Mouse (Mus musculus) CD4-positive, CD25-positive, alpha-beta regulatory T cell, adult 2 months (primary cell): Measurements from ENCODE around the gene Sbf2.

Experiments used
- DNase-seq: peaks from one replicate; pipeline ENCODE4 v3.0.0-alpha.2; 2012; ENCODE audit warnings: low read depth, low spot score

Gene Sbf2

GRCm38 (mm10) chr7:110309246-110309645, 305.5 kb downstream of the Sbf2 start:
- no peak for DNase-seq

DNA sequence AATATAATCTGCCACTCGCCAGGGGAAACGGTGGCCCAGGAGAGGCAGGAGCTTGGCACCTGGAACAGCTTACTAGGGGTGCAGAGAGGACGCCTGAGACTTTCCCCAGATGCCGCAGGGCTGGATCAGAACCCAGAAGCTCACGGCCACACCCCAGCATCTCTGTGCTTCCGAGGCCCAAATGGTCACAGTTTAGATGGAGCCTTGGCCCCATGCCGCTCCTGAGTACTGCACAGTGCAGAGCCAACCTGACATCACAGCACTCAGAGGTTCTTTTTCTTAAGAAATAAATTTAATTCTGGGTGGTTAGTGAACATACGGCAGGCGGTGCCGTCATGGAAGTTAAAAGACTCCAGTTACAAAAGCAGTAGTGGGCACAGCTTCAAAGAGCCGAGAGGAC, 307.0 kb downstream of the Sbf2 start:
- no peak for DNase-seq

DNA sequence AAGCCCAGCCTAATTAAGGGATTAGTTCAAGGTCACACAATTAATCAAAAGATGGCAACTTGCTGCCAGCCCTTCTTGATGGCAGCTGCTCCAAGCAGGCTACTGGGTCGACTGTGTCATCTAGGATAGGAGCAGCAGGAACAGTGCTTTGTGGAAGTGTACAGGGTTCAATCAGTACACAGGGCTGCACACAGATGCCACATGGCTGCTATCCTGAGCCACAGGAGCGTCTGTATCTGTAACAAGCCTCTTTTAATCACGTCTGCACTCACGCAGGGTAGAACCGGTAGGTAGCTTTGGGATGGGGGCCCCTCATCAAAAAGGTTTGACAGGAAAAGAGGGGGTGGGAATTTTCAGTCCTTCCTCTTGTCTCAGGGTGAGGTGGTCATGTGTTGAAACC, 308.4 kb downstream of the Sbf2 start:
- DNase-seq: no peak

- DNase-seq: no peak
Observed at GRCm38 (mm10) chr7:110305486-110305885, 309.2 kb downstream of the Sbf2 start.

- no peak for DNase-seq
Observed at GRCm38 (mm10) chr7:110302886-110303285, 311.8 kb downstream of the Sbf2 start.

DNA sequence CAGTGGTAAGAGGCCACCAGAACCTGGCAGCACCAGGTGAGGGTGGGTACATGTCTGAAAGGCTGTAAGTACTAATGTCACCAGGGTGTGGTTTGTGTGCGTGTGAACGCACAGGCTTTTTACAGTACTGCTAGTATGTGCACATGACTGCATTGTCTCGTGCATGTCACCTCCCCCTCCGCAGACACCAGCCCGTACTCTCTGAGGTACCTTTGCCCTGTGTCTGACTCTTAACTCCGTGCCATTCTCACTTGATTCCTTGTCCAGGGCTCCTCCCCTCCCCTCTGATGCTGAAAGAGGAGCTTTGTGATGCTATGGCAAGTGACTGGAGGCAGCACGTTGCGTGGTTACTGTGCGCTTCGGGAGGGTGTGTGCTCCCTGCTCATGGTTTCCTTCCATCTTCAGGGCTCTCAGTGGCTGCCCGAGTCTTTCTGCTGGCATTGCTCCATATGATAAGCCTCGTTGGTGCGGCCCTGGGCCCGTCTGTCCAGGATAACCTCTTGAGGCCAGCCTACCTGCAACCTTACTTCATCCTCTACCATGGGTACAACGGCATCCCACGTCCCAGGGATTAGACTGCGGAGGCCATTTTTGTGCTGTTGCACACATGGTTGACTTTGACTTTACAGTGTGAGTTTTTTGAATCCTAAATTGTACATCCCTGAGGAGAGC, 315.8 kb downstream of the Sbf2 start:
- no peak for DNase-seq

- DNase-seq: no peak
Observed at GRCm38 (mm10) chr7:110298090-110298489, 316.6 kb downstream of the Sbf2 start.

DNA sequence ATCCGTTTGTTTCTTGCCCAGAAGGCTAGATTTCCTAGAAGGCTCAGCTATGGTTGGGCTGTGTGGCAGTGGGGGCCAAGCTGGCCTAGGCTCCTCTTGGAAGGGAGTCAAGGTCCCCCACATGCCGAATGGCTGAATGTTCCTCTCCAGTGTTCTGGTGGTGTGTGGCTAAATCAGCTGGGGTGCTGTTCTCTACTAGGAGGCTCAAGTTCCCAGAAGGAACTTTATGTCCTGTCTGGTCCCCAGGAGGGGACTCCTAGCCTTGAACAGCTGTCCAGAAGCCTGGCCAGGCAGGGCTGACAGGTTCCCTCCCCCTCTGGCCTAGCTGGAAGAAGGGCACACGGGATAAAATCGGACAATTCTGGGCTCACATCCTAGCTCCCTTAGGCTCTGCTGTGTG, 317.1 kb downstream of the Sbf2 start:
- DNase-seq: no peak

GRCm38 (mm10) chr7:110296889-110297603, 317.7 kb downstream of the Sbf2 start:
- DNase-seq: no peak

DNA sequence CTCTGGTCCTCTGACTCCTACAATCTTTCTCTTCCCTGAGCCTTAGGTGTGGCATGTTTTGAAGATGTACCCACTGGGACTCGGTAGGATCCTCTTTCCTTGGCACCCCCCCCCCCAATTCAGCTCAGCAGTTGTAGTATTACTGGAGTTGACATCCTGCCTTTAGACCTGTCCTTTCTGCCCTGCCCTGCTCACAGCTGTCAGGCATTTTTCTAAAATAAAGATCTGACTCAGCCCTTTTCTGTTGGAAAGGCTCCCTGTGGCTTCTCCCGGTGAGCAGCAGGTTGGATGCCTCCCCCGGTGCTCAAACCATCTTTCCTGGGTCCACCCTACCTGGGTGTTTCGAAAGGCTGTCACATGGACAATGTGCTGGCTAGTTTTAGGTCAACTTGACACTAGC, 325.1 kb downstream of the Sbf2 start:
- DNase-seq: no peak

- no peak for DNase-seq
Observed at GRCm38 (mm10) chr7:110288731-110289191, 326.0 kb downstream of the Sbf2 start.

DNA sequence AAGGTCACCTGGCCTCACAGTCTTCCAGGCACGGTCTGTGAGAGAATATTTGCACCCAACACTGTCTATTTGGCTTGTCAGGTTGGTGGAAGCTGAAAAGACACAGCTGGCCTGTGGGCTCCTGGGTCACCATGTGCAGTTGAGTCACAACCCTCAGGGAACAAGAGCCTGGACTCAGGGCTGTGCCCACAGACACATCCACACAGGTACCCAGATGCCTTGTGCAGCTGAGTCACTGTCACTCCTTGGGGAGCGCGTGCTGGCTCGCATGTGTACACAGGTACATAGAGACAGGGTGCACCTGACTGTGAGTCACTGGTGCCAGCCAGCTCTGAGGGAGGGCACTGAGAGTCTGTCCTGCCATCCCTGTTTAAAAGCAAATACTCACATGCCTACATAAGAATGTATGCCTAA, 326.5 kb downstream of the Sbf2 start:
- no peak for DNase-seq

GRCm38 (mm10) chr7:110287476-110288071, 327.1 kb downstream of the Sbf2 start:
- DNase-seq: no peak

DNA sequence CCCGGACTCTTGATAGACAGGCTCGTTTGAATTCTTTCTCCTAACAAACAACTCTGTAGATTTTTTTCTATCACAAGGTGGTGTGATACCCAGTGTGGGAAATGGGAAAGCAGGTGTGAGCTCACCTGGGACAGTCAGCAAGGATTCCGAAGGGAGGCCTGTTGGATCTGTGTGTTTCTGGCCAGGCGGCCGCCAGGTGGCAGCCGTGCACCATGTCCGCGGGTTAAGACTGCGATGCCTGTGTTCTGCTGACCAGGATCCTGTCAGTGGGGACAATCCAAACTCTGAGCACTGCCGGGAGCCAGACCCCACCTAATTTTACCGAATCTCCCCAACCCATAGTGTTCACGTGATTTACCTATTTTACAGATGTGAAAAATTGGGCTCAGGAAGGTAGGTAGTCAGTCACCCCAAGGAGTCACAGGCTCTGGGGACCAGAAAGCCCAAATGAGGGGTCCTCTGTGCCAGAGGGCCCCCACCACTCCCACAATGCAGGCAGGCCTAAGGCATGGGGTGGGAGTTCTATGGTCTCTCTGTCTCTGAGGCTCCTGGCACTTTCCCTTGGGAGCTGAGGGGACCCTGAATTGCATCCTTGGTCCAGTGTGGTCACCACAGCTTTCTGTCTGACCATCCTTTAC, 327.8 kb downstream of the Sbf2 start:
- DNase-seq: peak; percentile 86

DNA sequence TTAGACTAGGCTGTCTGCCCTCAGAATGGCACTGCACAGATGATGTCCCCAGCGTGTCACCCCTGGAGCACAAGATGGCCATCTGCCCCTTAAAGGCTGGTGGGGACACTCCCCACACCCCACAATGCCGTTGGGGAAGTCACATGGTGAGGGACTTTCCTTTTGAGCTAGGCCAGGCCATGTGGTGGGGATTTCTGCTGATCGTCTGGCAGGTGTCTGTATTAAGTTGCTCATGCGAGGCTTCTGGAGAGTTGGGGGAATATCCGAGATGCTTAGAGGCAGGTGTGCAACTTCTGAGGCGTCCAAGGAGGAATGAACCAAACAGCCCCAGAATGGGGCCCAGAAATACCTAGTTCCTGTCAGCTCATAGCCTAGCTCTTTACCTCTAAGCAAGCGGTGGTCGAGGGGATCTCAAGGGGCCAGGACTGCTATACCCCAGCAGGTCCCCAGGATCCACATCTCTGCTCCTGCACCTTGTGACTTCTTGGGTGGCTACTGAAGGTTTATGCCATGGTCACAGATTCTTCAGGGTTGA, 328.5 kb downstream of the Sbf2 start:
- peak; percentile 61 for DNase-seq

- DNase-seq: no peak
Observed at GRCm38 (mm10) chr7:110285849-110286151, 328.9 kb downstream of the Sbf2 start.

GRCm38 (mm10) chr7:110285076-110285848, 329.5 kb downstream of the Sbf2 start:
- no peak for DNase-seq

DNA sequence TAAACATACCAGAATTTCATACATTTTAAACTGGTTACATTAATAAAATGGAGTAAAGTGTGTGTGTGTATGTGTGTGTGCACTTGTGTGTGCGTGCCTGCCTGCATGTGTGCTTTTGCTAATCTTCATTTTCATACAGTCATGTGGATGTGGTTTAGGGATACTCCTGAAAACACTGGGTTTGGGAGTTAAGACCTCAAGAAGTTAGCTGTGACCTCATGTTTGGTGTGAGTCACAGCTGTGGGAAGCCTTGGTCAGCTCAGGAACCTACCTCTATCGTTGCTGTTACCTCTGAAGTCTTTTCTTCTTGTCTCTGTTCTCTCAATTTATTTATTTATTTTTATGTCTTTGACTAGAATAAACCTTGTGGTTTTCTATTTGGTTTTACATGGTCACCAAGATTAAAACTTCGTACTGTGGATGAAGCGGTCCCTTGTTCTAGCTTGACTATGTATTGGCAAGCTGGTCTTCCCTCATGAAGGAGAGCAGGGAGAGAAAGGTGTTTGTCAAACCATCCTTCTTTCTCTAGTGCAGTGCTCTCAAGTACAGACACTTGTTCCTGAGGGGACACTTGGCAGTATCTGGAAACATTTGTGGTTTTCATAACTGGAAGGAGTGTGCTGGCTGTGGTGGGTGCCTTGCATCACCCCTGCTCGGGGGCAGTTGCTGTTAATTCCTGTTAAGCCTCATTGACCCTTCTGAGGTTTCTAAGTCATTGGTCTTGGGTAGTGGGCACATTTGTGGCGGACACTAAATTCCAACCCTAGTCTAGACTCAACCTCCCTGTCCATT, 331.0 kb downstream of the Sbf2 start:
- DNase-seq: no peak

DNA sequence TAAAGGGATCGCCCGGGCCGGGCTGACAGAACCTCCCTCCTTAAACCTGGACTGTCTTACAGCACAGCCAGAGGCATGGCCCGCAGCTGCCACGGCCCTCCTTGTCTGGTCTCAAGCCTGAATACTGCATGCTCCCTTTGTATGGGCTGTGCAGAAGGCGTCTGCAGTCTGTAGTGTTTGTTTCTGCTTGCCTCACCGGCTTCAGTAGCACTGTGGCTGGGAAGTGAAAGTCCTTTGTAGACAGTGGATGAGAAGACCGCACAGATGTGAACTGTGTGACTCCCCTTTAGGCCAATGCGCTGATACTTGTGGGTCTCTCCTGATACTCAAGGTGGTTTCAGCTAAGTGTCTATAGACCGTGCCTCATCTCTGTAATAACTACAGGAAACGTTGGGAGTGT, 331.9 kb downstream of the Sbf2 start:
- DNase-seq: no peak

DNA sequence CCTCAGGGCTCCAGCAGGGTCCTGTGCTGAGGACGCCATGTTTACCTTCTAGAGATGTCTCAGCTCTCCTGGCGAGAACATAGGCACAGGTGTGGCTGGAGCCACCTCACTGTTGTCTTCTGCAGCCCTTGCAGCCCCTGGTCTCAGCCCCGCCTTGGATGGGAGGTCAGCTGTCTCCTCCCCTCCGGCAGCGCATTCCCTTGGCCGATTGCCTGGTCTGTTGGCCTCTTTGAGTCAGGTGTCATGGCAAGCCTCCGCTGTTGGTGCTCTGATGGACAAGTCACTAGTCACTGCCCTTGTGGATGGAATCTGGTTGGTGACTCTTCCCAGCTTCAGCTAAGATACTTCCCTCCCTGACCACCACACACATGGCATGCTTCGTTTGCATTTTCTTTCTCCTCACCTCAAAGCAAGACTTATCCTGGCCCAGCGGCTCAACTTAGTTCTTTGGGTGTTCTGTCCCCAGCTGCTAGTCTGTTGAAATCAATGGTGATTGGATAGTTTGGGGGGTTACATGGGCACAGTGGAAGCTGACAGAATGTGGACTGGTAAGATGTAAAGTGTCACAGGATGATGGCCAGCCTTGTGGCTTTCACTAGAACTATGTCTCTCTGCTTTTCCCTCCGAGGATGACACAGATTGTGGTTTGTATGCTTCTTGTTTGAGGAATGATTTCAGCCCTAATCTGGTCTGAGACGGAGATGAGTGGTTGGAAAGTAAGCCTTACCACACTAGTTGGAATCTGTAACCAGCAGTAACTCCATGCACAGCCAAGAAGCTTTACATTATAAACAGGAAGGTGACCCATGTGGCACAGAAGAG, 333.1 kb downstream of the Sbf2 start:
- DNase-seq: no peak
